Mouse (Mus musculus) adrenal gland, adult (tissue): ENCODE results near the gene Adora1.
A peak's percentile ranks its signal among the peaks of the same experiment; 100 is the strongest.

ENCODE experiments used
- DNase-seq, 2 experiments: peaks; one replicate each; pipeline ENCODE4 v3.0.0; 2022 to 2023; ENCODE audit warnings: low spot score in 1 of 2; ENCODE audit not compliant: inconsistent age in 2 of 2

Adora1 gene

DNA sequence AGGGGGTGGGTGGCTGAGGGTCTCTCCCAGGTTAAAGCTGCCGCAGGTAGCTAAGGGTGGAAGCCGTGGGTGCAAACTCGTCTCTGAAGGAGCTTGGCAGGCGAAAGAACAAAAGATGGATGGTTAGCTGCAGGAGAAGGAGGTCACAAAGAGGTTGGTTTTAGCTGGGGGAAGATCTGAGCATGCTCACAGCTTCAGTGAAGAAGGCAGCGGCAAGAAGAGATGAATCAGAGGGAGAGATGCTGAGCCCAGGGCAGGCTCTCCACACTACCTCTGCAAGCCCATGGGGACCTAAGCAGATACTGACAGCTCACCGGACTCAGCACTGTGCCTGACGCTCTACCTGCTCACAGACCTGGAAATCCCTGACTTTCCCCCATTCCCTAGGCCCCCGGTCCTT lies 6.1 kb upstream of the Adora1 start:
- no peak for DNase-seq

DNA sequence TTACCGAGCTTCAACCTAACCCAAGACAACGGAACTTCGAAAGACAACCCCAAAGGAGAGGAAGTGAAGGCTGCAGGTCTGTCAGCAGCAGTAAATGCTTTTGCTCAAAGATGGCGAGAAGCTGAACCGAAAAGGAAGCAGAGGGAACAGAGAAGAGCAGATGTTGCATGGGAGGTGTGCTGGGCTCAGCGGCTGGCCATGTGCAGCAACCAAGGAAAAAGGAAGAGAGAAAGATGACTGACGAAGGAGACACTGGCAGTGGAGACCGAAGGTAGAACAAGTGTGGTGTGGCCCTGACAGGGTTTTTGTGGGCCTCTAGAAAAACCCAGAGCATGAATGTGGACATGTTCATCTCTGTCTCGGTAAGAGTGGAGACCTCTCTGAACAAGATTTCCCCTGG lies 5.5 kb upstream of the Adora1 start:
- DNase-seq = no peak

DNA sequence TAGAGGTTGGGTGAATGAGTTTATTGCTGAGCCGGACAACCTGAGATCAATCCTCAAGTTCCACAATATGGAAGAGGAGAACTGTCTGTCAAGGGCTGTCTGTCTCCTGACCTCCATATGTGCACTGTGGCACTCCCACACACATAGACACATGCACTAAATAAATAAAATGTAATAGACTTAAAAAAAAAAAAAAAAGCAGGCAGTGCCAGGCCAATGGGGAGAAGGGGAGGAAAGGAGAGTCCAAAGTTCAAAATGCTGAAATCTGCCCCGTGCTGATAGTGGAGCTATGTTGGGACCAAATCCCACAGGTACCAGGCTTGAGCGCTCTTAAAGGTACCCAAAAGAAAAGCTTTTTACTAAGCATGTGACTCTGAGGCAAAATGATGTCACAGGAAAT lies 2.2 kb upstream of the Adora1 start:
- DNase-seq = no peak

DNA sequence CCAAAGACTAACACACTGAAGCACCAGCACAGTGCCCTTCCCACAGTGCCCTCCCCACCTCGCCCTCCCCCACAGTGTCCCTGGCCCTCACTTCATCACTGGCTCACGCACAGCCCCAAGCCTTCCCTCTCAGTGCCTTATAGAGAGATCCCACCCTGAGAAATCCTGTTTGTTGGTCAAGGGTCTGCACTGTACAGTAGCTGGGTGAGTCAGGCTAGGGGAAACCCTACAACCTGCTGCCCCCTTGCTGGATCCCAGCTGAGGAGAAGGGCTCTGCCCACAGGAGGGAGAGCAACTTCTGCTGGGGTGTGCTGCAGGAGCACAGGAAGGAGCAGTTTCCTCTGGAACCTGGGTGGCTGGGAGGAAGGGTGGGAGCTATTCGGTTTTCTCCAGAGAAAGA lies 911 bp upstream of the Adora1 start:
- DNase-seq = peak; percentile 20 to 56

DNA sequence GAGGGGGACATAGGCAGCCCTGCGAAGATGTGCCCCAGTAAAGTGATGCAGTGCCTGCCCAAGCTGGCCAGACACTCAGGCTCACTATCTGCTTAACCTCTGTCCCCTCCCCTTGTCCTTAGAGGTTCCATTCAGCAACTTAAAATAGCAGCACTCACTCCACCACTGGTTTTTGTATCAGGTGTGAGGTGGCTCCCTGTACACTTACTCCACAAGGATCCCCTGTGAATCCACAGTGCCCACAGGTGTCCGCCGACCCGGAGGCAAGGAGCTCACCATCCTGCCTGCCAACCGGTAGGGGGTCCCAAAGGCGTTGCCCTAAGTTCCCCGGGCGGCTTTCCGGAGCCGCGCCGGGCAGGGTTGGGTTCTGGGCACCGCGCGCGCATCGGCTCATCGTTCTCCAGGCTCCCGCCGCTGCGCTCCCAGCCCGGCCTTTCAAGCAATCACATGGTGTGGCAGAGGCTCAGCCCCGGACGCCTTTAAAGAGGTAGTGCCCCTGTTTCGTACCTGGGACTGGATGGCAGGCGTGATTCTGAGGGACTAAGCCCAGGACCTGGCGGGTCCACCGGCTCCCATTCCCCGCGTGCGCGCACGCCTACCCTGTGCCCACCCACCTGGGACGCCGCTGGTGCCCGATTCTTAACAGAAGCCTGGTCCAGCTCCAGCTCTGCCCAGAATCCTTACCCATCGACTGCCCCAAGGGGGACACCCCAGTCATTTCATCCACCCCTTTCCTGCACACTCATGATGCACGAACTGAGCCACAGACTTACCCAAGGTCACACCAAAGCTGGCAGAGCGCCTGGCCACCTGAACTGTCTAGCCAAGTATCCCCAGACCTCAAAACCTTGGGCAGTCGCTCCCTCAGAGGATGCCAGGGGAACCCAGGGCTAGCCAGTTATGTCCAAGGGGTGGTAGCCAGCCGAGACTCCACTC lies 508 bp downstream of the Adora1 start:
- DNase-seq = peak; percentile 90 to 94

DNA sequence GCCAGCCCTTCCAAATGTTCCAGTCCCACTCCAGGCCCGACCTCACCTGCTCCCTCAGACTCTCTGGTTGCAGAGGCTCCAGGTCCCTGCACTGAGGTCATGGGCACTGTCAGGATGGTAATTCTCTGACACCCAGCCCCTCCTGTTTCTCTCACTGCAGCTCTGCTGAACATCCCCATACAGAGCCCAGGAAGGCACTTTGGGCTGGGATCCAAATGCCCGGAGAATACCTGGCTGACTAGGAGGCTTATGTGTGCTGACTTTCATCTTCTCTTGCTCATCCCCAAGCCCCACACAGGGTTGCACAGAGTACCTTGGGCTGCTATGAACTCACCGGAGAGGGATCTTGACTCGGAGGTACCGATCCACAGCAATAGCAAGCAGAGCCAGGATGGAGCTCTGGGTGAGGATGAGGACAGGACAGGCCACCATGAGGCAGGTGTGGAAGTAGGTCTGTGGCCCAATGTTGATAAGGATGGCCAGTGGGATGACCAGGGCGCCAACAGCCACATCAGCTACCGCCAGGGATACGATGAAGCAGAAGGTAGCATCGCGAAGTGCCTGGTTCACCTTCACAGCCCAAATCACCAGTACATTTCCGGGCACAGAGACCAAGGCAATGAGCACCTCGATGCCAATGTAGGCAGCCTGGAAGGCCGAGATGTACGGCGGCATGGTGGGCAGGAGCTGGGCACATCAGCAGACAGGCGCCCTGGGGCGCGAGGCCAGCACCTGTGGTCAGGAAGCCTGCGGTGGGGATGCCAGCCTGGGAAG lies 1.4 kb downstream of the Adora1 start:
- peak; percentile 55 to 78 for DNase-seq

DNA sequence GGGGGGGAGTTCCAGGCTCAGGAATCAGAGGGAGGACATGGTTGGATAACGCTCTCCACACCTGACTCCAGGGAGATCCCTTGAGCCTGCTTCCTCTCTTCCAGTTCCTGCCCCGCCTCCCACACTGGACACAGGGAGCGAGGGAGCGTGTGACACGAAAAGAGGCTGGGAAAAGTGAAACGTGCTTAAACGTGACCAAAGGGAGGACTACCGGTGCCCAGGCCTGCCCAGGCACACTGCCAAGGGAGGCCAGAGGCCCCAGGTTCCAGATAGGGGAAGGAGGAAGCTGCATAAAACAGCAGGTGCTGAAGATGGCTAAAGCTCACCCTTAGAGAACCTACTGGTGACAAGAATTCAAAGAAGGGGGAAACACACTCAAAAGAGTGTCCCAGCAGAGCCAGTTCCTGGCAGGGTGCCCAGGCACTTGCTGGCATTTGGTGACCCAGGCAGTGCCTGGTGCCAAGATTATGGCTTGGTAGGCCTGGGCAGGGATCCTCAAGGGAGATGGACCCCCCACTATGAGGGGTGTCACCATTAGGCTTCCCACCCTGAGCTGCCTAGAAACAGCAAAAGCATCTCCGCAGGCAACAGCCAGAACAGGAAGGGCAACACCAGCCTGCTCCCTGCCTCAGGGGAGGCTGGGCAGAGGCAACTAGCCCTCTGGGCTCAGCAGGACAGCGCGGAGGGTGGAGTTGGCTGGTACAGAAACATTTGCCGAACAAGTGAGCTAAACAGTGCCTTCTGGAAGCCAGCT lies 2.3 kb downstream of the Adora1 start:
- peak; percentile 87 to 94 for DNase-seq

DNA sequence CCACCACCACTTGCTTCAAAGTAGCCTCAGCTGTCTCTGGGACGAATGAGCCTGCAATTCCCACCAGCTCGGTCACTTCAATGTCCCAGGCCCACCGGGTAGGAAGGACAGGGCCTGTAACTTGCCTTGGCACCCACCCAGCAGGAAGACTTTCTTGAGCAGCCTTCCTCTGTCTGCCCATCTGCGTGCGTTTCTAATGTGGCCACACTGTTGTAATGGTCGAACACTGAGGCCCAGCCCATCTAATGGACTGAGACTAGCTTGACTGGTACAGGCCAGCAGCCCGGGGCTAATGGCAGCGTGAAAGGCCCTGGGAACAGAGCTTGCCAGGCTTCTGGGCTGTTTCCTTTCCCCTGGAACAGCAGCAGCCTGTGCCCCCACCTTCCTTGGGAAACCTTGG lies 2.9 kb downstream of the Adora1 start:
- DNase-seq = peak; percentile 63 to 83

DNA sequence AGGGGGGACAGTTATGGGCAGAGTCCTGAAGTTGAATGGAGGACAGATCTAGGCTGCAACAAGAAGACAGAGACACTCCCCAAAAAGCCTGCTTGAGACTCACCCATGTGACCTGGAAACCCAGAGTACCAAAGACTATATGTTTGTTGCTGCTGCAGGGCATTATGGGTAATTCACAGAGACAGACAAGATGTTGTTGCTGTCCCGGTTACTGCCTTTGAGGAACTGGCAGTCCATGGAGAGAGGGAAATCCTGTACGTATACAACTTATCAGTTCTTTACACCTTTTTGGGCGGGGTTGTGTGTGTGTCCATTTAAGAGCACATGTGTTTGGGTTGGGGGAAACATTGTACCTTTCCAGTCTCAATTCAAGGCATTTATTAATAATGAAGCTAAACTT lies 3.5 kb downstream of the Adora1 start:
- DNase-seq = peak in 1 of 2 experiments; percentile 4

DNA sequence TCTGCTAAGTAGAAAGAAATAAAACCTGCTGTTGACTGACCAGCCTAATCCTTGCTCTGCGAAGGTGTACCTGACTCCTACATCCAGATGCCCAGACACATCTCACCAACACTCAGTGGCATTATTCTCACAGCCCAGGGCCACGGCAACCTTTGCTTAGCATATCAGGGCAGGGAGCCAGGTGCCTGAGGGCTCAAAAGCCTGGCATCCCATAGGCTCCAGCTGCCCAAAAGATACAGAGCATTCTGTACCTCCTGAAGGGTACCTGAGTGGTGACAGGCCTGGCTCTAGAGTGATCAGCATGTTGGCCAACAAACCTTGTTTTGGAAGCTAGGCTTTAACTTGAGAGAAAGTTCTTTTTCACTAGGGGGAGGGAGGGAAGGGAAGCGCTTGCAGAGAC lies 4.0 kb downstream of the Adora1 start:
- DNase-seq = peak; percentile 44 to 75

DNA sequence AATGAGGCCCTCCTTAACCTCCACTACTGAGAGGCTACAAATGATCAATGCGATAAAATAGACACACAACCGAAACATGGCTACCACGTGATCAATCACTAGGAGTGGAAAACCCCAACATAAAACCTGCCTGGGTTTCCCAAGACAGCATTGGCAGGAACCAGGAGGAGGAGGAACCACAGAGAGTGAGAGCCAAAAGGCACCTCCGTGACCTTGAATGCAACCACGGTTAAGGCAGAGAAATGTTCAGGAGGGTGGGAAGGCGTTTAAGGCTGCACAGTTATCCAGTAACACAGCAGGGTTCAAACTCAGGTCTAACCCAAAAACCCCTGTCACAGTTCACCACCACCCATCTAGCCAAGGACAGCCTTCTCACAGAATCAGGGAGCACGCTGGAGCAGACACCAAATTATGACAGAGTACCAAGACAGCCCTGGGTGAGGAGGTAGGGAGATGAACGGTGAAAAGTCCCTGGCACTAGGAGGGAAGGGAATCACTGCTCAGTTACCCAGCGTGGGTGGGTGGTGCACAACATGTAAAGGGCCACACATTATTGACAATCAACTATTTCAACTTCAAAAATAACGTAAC lies 4.5 kb downstream of the Adora1 start:
- DNase-seq = peak; percentile 44 to 79

DNA sequence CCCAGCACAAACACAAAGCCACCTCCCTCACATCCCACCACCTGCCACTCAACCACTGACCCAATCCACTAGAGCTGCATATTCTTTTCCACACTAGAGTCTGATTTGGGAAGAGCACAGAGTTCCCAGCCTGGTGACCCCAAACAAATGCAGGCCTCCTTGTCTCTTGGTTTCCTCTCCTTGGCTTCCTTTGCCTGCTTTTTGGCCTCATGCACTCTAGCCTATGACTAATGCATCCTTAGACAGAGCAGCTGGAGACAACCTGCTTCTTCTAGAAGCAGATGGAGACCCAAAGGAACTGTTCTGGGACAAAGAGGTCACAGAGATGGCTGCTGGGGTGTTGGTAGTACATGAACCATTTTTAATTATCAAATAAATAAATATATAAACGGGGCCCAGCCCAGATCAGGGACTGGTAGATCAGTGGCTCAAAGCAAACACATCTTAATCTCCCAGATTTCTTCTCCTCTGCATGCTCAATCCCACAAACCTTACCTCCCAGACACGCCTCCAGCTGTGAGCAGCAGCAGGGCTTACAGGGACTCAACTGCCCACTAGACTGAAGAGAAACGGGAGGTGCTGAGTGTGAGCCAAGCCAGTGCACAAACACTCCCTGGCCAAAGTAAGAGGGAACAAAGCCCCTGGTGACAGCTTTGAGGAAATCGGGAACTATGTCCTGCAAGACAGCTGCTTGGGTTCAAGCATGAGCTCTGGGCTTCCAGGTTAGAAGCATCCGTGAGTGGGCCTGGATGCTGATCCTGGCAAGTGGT lies 5.2 kb downstream of the Adora1 start:
- peak; percentile 21 to 67 for DNase-seq

DNA sequence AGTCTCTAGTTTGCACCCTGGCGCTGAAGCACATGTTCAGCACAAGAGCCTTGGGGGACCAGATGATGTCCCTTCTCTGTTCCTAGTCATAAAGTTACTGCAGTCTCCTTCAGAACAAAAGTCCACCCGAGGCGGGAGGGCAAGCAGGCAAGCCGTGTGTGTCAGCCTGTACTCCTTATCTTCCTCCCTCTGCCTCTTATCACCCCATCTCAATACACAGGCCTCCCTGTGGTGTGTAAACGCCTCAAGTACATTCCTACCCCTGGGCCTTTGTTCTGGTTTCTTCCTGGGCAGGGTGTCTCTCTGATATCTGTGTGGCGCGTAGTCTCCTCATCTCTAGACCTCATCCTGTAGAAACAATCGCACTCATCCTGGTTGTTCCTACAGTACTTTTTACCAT lies 8.5 kb downstream of the Adora1 start:
- DNase-seq = no peak

DNA sequence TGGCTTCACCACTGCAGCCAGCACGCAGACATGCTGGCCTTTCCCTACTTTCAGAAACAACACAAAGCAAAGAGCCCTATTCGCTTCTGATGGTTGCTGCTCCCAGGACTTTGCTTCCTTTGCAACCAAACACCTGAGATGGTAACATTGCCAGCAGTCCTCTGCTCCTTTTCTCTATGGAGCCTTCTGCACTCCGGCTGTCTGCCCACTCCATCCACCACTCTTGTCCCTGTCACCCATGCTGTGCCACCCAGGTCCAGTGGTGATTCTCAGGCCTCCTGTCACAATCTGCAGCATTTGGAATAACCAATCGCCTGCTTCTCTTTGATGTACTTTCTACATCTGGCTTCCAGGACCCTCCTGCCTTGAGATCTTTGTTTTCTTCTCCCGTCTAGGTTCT lies 9.9 kb downstream of the Adora1 start:
- DNase-seq = no peak

DNA sequence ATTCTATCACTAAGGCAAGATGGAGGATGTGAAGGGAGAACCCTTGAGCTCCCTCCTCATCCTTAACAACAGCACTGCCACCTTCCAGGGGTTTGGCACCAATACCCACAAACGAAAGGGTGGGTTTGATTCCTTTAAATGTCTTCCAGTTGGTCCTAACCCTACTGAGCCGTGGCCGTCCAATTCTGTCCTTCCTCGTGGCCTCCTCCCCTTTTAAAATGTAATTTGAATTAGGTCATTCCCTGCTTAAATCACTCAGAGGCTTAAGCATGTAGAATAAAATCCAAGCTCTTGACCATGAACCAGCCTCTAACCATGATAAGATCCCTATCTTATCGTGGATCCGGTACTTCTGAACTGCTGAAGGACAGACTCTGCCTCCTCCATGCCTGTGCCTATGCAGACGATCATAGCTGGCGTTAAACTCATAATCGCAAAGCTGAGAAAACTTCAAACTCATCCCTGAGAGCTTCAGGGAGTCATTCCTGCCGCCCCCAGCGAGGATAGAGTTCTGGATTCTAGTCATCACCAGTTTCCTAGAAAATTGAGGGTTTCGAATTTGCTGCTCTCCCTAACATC lies 10.5 kb downstream of the Adora1 start:
- peak; percentile 68 to 88 for DNase-seq

DNA sequence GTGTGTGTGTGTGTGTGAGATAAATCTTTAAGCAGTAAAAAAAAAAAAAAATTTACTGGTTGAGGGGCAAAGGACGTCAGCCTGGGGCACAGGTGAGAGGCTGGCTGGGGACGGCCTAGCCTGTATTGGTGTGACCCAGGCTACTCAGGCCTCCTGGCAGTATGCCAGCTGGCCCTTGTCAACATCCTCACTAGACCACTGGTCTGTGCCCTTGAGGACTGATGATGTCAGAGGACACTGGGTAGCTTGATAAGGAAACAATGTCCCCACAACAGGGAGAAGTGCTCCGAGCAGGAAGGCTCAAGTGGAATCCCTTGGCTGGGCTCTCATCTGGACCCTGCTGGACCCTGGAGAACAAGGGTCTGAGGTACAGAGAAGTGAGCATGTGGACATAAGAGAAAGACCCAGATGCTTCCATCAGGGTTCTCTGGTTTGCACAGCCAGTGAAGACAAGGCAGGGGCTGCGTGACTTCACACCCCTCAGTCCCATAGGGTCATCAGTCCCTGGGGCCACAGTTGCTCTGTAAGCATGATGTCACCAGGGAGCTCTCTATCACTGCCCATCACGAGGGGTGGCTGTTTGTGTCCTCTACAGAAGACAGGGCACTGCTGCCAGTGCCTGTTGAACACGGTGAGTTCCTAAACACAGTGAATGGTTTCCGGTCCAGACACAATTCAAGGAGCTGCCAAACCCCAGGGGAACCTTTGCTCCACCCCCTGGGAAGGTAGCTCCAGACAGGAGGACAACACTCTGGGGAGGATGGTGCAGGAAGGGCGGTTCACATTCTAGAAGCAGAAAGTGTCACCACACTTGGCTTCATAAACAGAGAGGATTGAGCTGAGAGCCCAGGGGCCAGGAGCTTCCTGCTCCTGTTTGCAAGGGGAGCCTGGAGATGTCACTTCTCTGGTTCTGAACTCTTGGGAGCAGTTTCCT lies 12.8 kb downstream of the Adora1 start:
- DNase-seq = peak; percentile 93 to 94

DNA sequence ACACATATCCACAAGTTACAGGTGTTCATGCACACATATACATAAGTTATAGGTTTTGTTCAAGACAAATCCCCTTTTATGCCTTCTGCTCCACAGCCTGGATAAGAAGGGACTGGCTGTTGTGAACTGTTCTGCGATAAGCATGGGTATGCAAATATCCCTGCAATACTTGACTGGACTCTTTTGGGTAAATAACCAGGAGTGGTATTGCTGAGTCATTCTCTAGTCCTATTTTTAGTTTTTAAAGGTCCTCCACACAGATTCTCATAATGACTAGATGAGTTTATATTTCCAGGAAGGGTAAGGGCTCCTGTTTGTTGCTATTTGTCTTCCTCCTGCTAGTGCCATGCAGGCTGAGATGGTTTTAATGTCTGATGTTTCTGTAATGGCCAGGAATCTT lies 14.1 kb downstream of the Adora1 start:
- DNase-seq = peak in 1 of 2 experiments; percentile 75

DNA sequence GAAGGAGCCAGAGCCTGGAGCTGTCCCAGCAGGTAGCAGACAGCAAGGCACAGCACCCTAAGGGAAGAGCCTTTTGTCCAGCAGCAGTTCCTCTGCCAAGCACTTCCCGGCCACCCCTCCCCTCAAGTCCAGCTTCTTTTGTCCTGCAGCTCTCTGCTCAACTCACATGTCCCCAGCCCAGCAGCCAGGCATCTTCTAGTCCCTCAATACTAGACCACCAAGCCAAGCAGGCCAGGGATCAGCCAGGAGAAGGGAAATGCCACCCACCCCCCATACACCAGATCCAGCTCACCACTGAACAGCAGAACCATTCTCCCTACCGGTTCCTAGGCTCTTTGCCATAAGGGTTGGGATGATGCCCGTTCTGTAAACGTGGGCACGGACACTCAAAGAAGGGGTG lies 15.6 kb downstream of the Adora1 start:
- no peak for DNase-seq

DNA sequence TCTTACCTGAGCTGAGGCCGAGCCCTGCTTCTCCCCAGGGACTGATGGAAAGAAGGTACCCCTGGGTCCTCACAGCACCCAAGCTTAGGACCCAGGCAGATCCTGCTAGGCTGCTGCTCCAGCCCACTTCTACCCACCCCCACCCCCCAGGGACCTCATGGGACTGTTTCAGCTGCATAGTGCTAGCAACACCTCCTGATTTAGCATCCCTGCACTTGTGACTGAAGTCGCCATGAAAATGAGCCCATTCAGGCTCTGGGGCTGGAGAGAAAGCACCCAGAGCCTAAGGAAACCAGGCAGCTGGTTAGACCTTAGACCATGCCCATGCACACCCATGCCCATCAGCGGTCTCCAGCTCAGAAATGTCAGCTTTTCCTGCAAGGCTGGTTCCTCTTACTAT lies 17.3 kb downstream of the Adora1 start:
- DNase-seq = no peak
